19 mouse cellular contexts compared by ENCODE assay signal in genomic region chr6:119533170-119533709, GRCm38 (mm10). TPM values are rescaled to one million over a fixed set of nuclear protein-coding genes. Genes with fewer than 3 reads are reported as not detected.
"Had no signal": no experiment of that assay in that cellular context is flagged by ENCODE, and none has a peak within 500 bp of the region (broad histone marks: within the 10 kb centered on the region; RNA-seq: fewer than 3 reads in every experiment).

No protein-coding gene starts in this region.

- DNase-seq: midbrain, embryonic 14.5 days; retina, postnatal 1 day; right cerebral cortex, adult 18-20 months; right cerebral cortex, postnatal 25 days; spleen, adult 18-20 months; thymus, adult 18-20 months; thymus, postnatal 14 days; thymus, postnatal 36 days had no signal

- H3K4me2 ChIP-seq: limb, embryonic 15.5 days; liver, embryonic 12.5 days; midbrain, embryonic 12.5 days; neural tube, embryonic 13.5 days; neural tube, embryonic 15.5 days had no signal

- H3K9ac ChIP-seq: limb, embryonic 15.5 days; liver, embryonic 12.5 days; liver, embryonic 14.5 days; midbrain, embryonic 12.5 days; neural tube, embryonic 13.5 days; neural tube, embryonic 15.5 days had no signal

- H3K4me1 ChIP-seq: liver, embryonic 12.5 days; midbrain, embryonic 12.5 days; neural tube, embryonic 13.5 days; neural tube, embryonic 15.5 days had no signal

- H3K27ac ChIP-seq: limb, embryonic 15.5 days; liver, embryonic 12.5 days; liver, embryonic 14.5 days; midbrain, embryonic 10.5 days; midbrain, embryonic 12.5 days; neural tube, embryonic 13.5 days; neural tube, embryonic 15.5 days had no signal

- H3K36me3 ChIP-seq: limb, embryonic 15.5 days; liver, embryonic 12.5 days; midbrain, embryonic 12.5 days; neural tube, embryonic 13.5 days; neural tube, embryonic 15.5 days had no signal

- H3K4me3 ChIP-seq: limb, embryonic 15.5 days; liver, embryonic 12.5 days; midbrain, embryonic 10.5 days; midbrain, embryonic 12.5 days; myocyte; neural tube, embryonic 13.5 days; neural tube, embryonic 15.5 days had no signal

- H3K9me3 ChIP-seq: limb, embryonic 15.5 days; liver, embryonic 12.5 days; midbrain, embryonic 10.5 days; midbrain, embryonic 12.5 days; neural tube, embryonic 13.5 days; neural tube, embryonic 15.5 days had no signal

- ATAC-seq: liver, embryonic 12.5 days; midbrain, embryonic 16.5 days had no signal

- H3K27me3 ChIP-seq: limb, embryonic 15.5 days; midbrain, embryonic 12.5 days; neural tube, embryonic 13.5 days; neural tube, embryonic 15.5 days had no signal

RNA-seq across cellular contexts. Expression of gene Wnt5b, which starts 10.9 kb away (rescaled TPM):
- total RNA-seq: megakaryocyte, adult 5-6 weeks; megakaryocyte-erythroid progenitor cell, adult 5-6 weeks had no signal
